Mouse (Mus musculus): ENCODE measurements at regions not wholly inside any gene's neighbourhood (a gene's known extent, or its start where the extent isn't known, plus 50 kb on each side); places are given as distances from the start of the nearest gene placed in this dataset.

GRCm38 (mm10) chr16:20806739-20807138 is 72.4 kb upstream of the Thpo start:
- no peak overlapping the region for H3K4me2 ChIP-seq (ENCODE audit: insufficient read depth, low read depth, poor library complexity, severe bottlenecking)
- no peak overlapping the region for H3K4me3 ChIP-seq (replicated peaks in 1 of 3; ENCODE audit: low read depth in 2 of 3, low read length in 2 of 3, poor library complexity in 1 of 3)
- DNase-seq (ENCODE audit: extremely low read depth), result no peak
- H3K27me3 ChIP-seq (replicated peaks), result no peaks in the 10 kb centered on the region
- in situ Hi-C loops (cut with MboI; ENCODE audit: low pct_ligation_motif_present, low pct_unique_long_range_greater_than_20kb, low sequenced_read_pairs) (loop anchor here (10.0 kb wide), 1 partner anchor 88 kb away; no protein-coding TSS in a partner anchor), dilution Hi-C loops (cut with MboI; ENCODE audit: extremely low pct_ligation_motif_present, extremely low pct_unique_long_range_greater_than_20kb, low sequenced_read_pairs) (no loop called here)
- H3K36me3 ChIP-seq (replicated peaks in 1 of 2; ENCODE audit: control insufficient read depth in 1 of 2, insufficient read depth in 1 of 2, low read length in 1 of 2), result no peaks in the 10 kb centered on the region
- H3K4me1 ChIP-seq (ENCODE audit: control insufficient read depth in 1 of 2, insufficient read depth in 2 of 2), result peaks cover 8 to 27% of the 10 kb centered on the region in 2 experiments
- H3K9me3 ChIP-seq (replicated peaks; ENCODE audit: low read length), result no peaks in the 10 kb centered on the region
- no peaks in the 10 kb centered on the region for H3K79me2 ChIP-seq (replicated peaks; ENCODE audit: control insufficient read depth, extremely low read depth, insufficient read depth, poor library complexity, severe bottlenecking)
- no peak overlapping the region for H3K27ac ChIP-seq (ENCODE audit: insufficient read depth, low read depth)
- TF ChIP-seq HCFC1 (IDR thresholded peaks at IDR 0.05; ENCODE audit: low read depth, low read length) (no peak), MAX (IDR thresholded peaks at IDR 0.05; ENCODE audit: low read length) (no peak), E2F4 (IDR thresholded peaks at IDR 0.05; ENCODE audit: insufficient replicate concordance, low read depth, low read length) (no peak), NELFE (IDR thresholded peaks at IDR 0.05; ENCODE audit: low read depth, low read length) (no peak)
- H3K9ac ChIP-seq (ENCODE audit: insufficient read depth, low read depth), result no peak overlapping the region

GRCm38 (mm10) chr16:20805793-20806192 is 71.5 kb upstream of the Thpo start:
- dilution Hi-C loops (cut with MboI; ENCODE audit: extremely low pct_ligation_motif_present, extremely low pct_unique_long_range_greater_than_20kb, low sequenced_read_pairs) (no loop called here), in situ Hi-C loops (cut with MboI; ENCODE audit: low pct_ligation_motif_present, low pct_unique_long_range_greater_than_20kb, low sequenced_read_pairs) (loop anchor here (10.0 kb wide), 1 partner anchor 89 kb away; no protein-coding TSS in a partner anchor)
- Histone ChIP-seq H3K9ac (ENCODE audit: insufficient read depth, low read depth) (no peak overlapping the region), H3K4me3 (replicated peaks in 1 of 3; ENCODE audit: low read depth in 2 of 3, low read length in 2 of 3, poor library complexity in 1 of 3) (no peak overlapping the region), H3K27me3 (replicated peaks) (no peaks in the 10 kb centered on the region), H3K4me2 (ENCODE audit: insufficient read depth, low read depth, poor library complexity, severe bottlenecking) (no peak overlapping the region), H3K36me3 (replicated peaks in 1 of 2; ENCODE audit: control insufficient read depth in 1 of 2, insufficient read depth in 1 of 2, low read length in 1 of 2) (no peaks in the 10 kb centered on the region), H3K79me2 (replicated peaks; ENCODE audit: control insufficient read depth, extremely low read depth, insufficient read depth, poor library complexity, severe bottlenecking) (no peaks in the 10 kb centered on the region), H3K27ac (ENCODE audit: insufficient read depth, low read depth) (no peak overlapping the region), H3K9me3 (replicated peaks; ENCODE audit: low read length) (no peaks in the 10 kb centered on the region), H3K4me1 (ENCODE audit: control insufficient read depth in 1 of 2, insufficient read depth in 2 of 2) (peaks cover 8 to 27% of the 10 kb centered on the region in 2 experiments)
- DNase-seq (ENCODE audit: extremely low read depth), result no peak
- no peak for TF ChIP-seq BHLHE40 (IDR thresholded peaks at IDR 0.05; ENCODE audit: low read depth, low read length)
- TF ChIP-seq JUND (conservative IDR thresholded peaks at IDR 0.05; ENCODE audit: low read depth, low read length), result no peak
- no peak for TF ChIP-seq ETS1 (conservative IDR thresholded peaks at IDR 0.05; ENCODE audit: low read depth, low read length)
- no peak for TF ChIP-seq POLR2AphosphoS2 (IDR thresholded peaks at IDR 0.05; ENCODE audit: low read depth, low read length)
- TF ChIP-seq ZKSCAN1 (IDR thresholded peaks at IDR 0.05; ENCODE audit: borderline replicate concordance, low read depth, low read length), result no peak
- TF ChIP-seq TBP (conservative IDR thresholded peaks at IDR 0.05; ENCODE audit: low read depth, low read length), result no peak

GRCm38 (mm10) chr16:20805086-20805485 is 70.8 kb upstream of the Thpo start:
- no peak for DNase-seq (ENCODE audit: extremely low read depth)
- no peaks in the 10 kb centered on the region for H3K79me2 ChIP-seq (replicated peaks; ENCODE audit: control insufficient read depth, extremely low read depth, insufficient read depth, poor library complexity, severe bottlenecking)
- peak overlapping the region; percentile 11; the same call in 1 of the 2 replicates for H3K9ac ChIP-seq (ENCODE audit: insufficient read depth, low read depth)
- dilution Hi-C loops (cut with MboI; ENCODE audit: extremely low pct_ligation_motif_present, extremely low pct_unique_long_range_greater_than_20kb, low sequenced_read_pairs) (no loop called here), in situ Hi-C loops (cut with MboI; ENCODE audit: low pct_ligation_motif_present, low pct_unique_long_range_greater_than_20kb, low sequenced_read_pairs) (loop anchor here (10.0 kb wide), 1 partner anchor 90 kb away; no protein-coding TSS in a partner anchor)
- peak overlapping the region; percentile 40; the same call in 1 of the 2 replicates for H3K4me2 ChIP-seq (ENCODE audit: insufficient read depth, low read depth, poor library complexity, severe bottlenecking)
- H3K9me3 ChIP-seq (replicated peaks; ENCODE audit: low read length), result no peaks in the 10 kb centered on the region
- peaks cover 8 to 30% of the 10 kb centered on the region in 2 experiments for H3K4me1 ChIP-seq (ENCODE audit: control insufficient read depth in 1 of 2, insufficient read depth in 2 of 2)
- TF ChIP-seq POLR2AphosphoS2 (IDR thresholded peaks at IDR 0.05; ENCODE audit: low read depth, low read length) (no peak), ZC3H11A (IDR thresholded peaks at IDR 0.05; ENCODE audit: low read depth, low read length) (no peak), MAZ (IDR thresholded peaks at IDR 0.05; ENCODE audit: low read depth, low read length) (no peak), TBP (conservative IDR thresholded peaks at IDR 0.05; ENCODE audit: low read depth, low read length) (no peak), JUN (IDR thresholded peaks at IDR 0.05; ENCODE audit: insufficient read depth, low read depth, low read length) (no peak), ZKSCAN1 (IDR thresholded peaks at IDR 0.05; ENCODE audit: borderline replicate concordance, low read depth, low read length) (no peak), CHD1 (IDR thresholded peaks at IDR 0.05; ENCODE audit: low read depth, low read length) (no peak), CTCF (conservative IDR thresholded peaks at IDR 0.05 in 1 of 2, IDR thresholded peaks at IDR 0.05 in 1 of 2; ENCODE audit: low read depth in 2 of 2, low read length in 2 of 2) (no peak), ETS1 (conservative IDR thresholded peaks at IDR 0.05; ENCODE audit: low read depth, low read length) (no peak), KAT2A (IDR thresholded peaks at IDR 0.05; ENCODE audit: insufficient replicate concordance, low read length) (no peak), USF2 (conservative IDR thresholded peaks at IDR 0.05; ENCODE audit: low read depth, low read length) (no peak), NRF1 (IDR thresholded peaks at IDR 0.05; ENCODE audit: low read depth, low read length) (no peak), MAFK (IDR thresholded peaks at IDR 0.05; ENCODE audit: insufficient replicate concordance, low read length) (no peak), NELFE (IDR thresholded peaks at IDR 0.05; ENCODE audit: low read depth, low read length) (no peak)
- H3K27me3 ChIP-seq (replicated peaks), result no peaks in the 10 kb centered on the region
- no peaks in the 10 kb centered on the region for H3K36me3 ChIP-seq (replicated peaks in 1 of 2; ENCODE audit: control insufficient read depth in 1 of 2, insufficient read depth in 1 of 2, low read length in 1 of 2)
- no peak overlapping the region for H3K27ac ChIP-seq (ENCODE audit: insufficient read depth, low read depth)
- no peak overlapping the region for H3K4me3 ChIP-seq (replicated peaks in 1 of 3; ENCODE audit: low read depth in 2 of 3, low read length in 2 of 3, poor library complexity in 1 of 3)

Data from CH12.LX (cell line).